Mouse (Mus musculus) B cell, adult 2 months (primary cell): ENCODE measurements at regions not wholly inside any gene's neighbourhood (a gene's known extent, or its start where the extent isn't known, plus 50 kb on each side); places are given as distances from the start of the nearest gene placed in this dataset.

Experiments
- DNase-seq, 2 experiments: peaks; one replicate each; pipeline ENCODE4 v3.0.0; 2022

GRCm38 (mm10) chr9:120233011-120233410 is 68.3 kb upstream of the Myrip start:
- no peak for DNase-seq

DNA sequence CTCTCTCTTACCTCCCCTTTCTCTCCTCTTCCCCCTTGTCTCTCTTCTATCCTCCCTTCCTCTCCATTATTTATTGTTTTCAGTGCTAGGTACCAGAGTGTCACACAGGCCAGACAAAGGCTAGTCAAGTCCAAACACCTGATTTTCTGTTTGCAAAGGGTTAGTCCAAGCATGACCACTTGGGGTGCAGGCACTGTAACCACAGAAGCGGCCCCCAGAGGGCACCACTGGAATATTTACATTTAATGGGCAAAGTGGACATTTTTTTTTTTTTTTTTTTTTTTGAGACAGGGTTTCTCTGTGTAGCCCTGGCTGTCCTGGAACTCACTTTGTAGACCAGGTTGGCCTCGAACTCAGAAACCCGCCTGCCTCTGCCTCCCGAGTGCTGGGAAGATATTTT is 66.3 kb upstream of the Myrip start:
- DNase-seq = peak; percentile 6 to 13

DNA sequence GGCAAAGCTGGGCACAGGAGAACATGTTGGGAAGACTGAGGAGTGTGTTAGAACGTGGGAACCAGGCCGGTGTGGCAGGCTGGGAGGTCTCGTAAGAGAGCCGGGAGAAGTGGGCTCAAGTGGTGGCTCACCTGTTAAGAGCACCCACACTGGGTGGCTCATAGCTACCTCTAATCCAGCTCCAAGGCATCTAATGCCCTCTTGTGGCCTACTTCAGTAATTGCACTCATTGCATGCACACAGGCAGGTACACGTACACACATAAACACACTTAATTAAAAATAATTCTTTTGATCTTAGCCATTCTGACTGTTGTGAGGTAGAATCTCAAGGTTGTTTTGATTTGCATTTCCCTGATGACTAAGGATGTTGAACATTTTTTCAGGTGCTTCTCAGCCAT is 55.9 kb upstream of the Myrip start:
- no peak for DNase-seq

DNA sequence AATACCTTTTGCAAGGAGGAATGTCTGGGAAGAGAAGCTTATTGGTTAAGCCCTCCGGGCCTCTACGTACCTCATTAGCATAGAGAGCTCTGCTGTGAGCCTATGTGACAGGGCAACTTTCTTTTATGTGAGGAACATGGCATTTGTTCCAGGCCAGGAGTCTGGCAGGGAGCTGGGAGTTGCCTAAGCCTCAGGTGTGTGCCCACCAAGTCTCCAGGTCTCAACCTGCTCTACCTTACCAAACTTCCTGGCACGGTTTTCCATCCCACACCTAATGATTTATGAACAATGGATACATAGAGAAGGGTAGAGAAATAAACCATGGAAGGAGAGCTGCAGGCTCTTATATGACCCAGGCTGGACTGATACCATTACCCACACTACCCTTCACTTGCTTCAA is 52.6 kb upstream of the Myrip start:
- no peak for DNase-seq
